Mouse (Mus musculus) hindbrain, postnatal 0 days (tissue): ENCODE data around the gene Snx9. TPM values are rescaled to one million over a fixed set of nuclear protein-coding genes. Genes with fewer than 3 reads are reported as not detected.

Experiments used
- ATAC-seq: fragments of 200-750 bp; cut with Nextera tagmentation; 2 replicates; pipeline ENCODE4 v1.8.0; 2017; ENCODE audit warnings: mild to moderate bottlenecking, moderate TSS enrichment, moderate library complexity
- DNase-seq: peaks from one replicate; pipeline ENCODE4 v3.0.0-alpha.2; 2015; ENCODE audit warnings: low spot score
- H3K27ac ChIP-seq: fragments of 300-500 bp; sonication (generic); 2 replicates; pipeline ENCODE4 v1.5.1; 2014; ENCODE audit warnings: mild to moderate bottlenecking
- H3K27me3 ChIP-seq: fragments of 300-500 bp; sonication (generic); 2 replicates; pipeline ENCODE4 v1.6.1; 2014; ENCODE audit warnings: low read length, mixed read lengths; ENCODE audit not compliant: insufficient read depth
- H3K36me3 ChIP-seq: fragments of 300-500 bp; sonication (generic); 2 replicates; pipeline ENCODE4 v1.6.1; 2014; ENCODE audit warnings: low read length, mixed read lengths; ENCODE audit not compliant: insufficient read depth
- H3K4me1 ChIP-seq: fragments of 300-500 bp; sonication (generic); 2 replicates; pipeline ENCODE4 v1.6.1; 2014; ENCODE audit warnings: antibody characterized with exemption, low read length, mixed read lengths; ENCODE audit not compliant: insufficient read depth
- H3K4me2 ChIP-seq: fragments of 300-500 bp; sonication (generic); 2 replicates; pipeline ENCODE4 v1.6.1; 2014; ENCODE audit warnings: low read depth, mild to moderate bottlenecking, low read length, moderate library complexity, mixed read lengths
- H3K4me3 ChIP-seq: fragments of 300-500 bp; sonication (generic); 2 replicates; pipeline ENCODE4 v1.5.1; 2014; ENCODE audit warnings: low read length
- H3K9ac ChIP-seq: fragments of 300-500 bp; sonication (generic); replicated peaks from 2 replicates; pipeline ENCODE4 v1.6.1; 2014; ENCODE audit warnings: mild to moderate bottlenecking, low read length, moderate library complexity, mixed read lengths
- H3K9me3 ChIP-seq: fragments of 300-500 bp; sonication (generic); 2 replicates; pipeline ENCODE4 v1.6.1; 2016; ENCODE audit warnings: low read length, mixed read lengths
- CTCF ChIP-seq: IDR thresholded peaks from 2 replicates; pipeline ENCODE4 v1.5.1; 2016; ENCODE audit warnings: antibody characterized with exemption, control low read depth, low read depth
- WGBS: fragments of 180-500 bp; shearing (Covaris S2); extraction: QIAGEN DNeasy Blood & Tissue Kit; methylation state at CpG from one replicate; pipeline ENCODE4 v1.1.7; 2014; 5-methylcytosine and 5-hydroxymethylcytosine counted together
- polyA plus RNA-seq: library from polyadenylated mRNA; unstranded; fragments of >200 nt; fragmentation: Nextera tagmentation; extraction: Ambion mirVana; gene quantifications from 2 replicates; pipeline ENCODE4 v1.2.1, GENCODE M21; 2015
- total RNA-seq: library from RNA; depleted of rRNA; stranded (reverse); fragments of >200 nt; gene quantifications from 2 replicates; pipeline ENCODE4 v1.2.3, GENCODE M21; 2014

Gene Snx9
- total and polyA plus RNA-seq, 2 experiments from 2014 or later, result 7.0 to 12.5 TPM

DNA sequence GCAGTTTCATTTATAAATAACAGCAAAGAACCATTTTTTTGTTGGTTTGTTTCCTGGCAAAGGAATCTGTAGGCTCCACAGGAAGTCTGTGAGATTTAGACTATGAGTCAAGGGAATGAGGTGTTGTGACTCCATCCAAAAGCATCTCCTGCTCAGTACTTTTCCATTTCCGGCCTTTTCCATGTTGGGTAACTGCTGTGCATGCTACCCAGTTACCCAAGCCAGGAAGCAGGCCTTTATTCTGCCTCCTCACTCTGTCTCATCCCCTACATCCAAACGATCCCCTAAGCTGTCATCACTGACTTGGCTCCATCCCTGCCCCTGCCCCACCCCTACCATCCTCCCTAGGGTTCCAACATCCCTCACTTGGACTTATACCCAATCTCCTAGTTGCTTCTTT, 18.6 kb upstream of the Snx9 start:
- H3K36me3 ChIP-seq, result no peaks in the 10 kb centered on the region
- H3K9ac ChIP-seq, result no peak overlapping the region
- no peak for DNase-seq
- 69% methylated on average over 2 of the region's 2 CpGs for WGBS
- no peaks in the 10 kb centered on the region for H3K27me3 ChIP-seq
- H3K4me2 ChIP-seq, result no peak overlapping the region
- H3K4me1 ChIP-seq, result no peaks in the 10 kb centered on the region
- no peaks in the 10 kb centered on the region for H3K9me3 ChIP-seq
- no peak overlapping the region for H3K4me3 ChIP-seq
- TF ChIP-seq CTCF, result no peak
- H3K27ac ChIP-seq, result no peak overlapping the region
- ATAC-seq, result no peak

GRCm38 (mm10) chr17:5823032-5823431, 18.1 kb upstream of the Snx9 start:
- no peak overlapping the region for H3K4me3 ChIP-seq
- TF ChIP-seq CTCF, result no peak
- no peaks in the 10 kb centered on the region for H3K27me3 ChIP-seq
- WGBS, result 94% methylated on average over 11 of the region's 11 CpGs
- no peak for ATAC-seq
- H3K4me2 ChIP-seq, result no peak overlapping the region
- no peak overlapping the region for H3K27ac ChIP-seq
- no peak for DNase-seq
- no peak overlapping the region for H3K9ac ChIP-seq
- no peaks in the 10 kb centered on the region for H3K9me3 ChIP-seq
- no peaks in the 10 kb centered on the region for H3K4me1 ChIP-seq
- no peaks in the 10 kb centered on the region for H3K36me3 ChIP-seq

DNA sequence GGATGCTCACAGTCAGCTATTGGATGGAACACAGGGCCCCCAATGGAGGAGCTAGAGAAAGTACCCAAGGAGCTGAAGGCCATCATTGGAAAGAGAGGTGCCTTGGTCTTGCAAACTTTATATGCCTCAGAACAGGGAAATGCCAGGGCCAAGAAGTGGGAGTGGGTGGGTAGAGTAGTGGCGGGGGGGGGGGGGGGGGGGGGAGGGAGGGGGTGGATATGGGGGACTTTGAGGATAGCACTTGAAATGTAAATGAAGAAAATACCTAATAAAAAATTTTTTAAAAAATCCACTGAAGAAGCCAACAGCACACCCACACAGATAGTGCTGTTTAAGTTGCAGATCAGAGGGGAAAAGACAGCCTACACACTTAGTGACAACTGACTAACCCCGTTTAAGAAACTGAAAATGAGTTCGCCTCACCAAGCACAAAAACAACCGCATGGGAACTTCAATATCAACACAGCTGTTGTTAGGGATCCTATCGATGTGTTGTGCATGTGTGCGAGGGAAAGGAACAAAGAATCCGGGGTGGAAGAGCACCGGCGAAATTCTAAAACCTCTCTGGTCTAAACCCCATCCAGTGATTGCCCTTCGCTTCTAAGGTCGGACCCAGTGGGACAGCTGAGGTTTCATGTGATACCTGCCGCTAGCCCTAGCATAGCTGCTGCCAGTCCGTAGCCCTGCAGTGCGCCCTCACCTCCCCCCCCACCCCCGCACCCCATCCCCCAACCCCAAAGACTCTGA, 13.1 kb upstream of the Snx9 start:
- no peaks in the 10 kb centered on the region for H3K27me3 ChIP-seq
- DNase-seq, result no peak
- TF ChIP-seq CTCF, result no peak
- no peaks in the 10 kb centered on the region for H3K4me1 ChIP-seq
- H3K27ac ChIP-seq, result no peak overlapping the region
- peak overlapping the region; percentile 40 for H3K4me2 ChIP-seq
- no peak overlapping the region for H3K4me3 ChIP-seq
- no peaks in the 10 kb centered on the region for H3K9me3 ChIP-seq
- peak overlapping the region; percentile 15; the same call in 1 of the 2 replicates for H3K9ac ChIP-seq
- no peaks in the 10 kb centered on the region for H3K36me3 ChIP-seq
- WGBS, result 8% methylated on average over 14 of the region's 15 CpGs
- 0 out of 2 replicates have a peak, but pooled peaks have one; percentile 49 for ATAC-seq

DNA sequence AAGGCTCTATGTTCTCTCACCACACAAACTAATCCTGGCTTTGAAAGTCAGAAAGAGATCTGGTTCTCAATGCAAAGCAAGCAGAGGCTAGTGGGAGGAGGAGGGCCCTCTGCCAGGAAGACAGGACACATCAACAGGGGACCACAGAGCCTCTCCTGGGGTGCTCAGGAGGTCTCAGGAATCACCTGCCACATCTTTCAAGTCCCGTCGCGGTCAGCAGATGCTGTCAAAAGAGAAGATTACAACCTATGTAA, 12.6 kb upstream of the Snx9 start:
- Histone ChIP-seq H3K9ac (no peak overlapping the region), H3K4me3 (no peak overlapping the region), H3K4me1 (no peaks in the 10 kb centered on the region), H3K27ac (no peak overlapping the region; the same call in 1 of the 2 replicates), H3K9me3 (no peaks in the 10 kb centered on the region), H3K27me3 (no peaks in the 10 kb centered on the region), H3K4me2 (peak overlapping the region; percentile 40), H3K36me3 (no peaks in the 10 kb centered on the region)
- 18% methylated on average over 3 of the region's 3 CpGs for WGBS
- DNase-seq (peak; percentile 23), ATAC-seq (no peak)
- TF ChIP-seq CTCF, result no peak

DNA sequence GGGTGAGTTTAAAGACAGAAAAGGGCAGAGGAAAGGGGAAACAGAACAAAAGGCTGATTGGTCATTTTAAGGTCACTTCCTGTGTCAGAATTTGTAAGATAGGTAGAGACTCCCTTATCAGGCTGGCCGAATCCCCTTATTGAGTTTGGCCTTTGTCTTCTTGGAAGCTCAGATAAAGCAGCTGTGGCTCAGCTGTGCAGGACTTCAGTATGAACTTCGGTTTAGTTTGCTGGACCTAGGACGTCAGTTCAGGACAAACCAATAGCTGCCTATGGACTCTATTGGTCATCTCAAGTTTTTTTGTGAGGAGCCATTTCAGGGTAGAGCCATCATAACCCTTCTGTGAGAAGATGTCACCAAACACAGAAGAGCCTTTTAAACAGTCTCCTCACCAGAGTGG, 12.2 kb upstream of the Snx9 start:
- no peaks in the 10 kb centered on the region for H3K27me3 ChIP-seq
- H3K9ac ChIP-seq, result no peak overlapping the region
- no peak overlapping the region; the same call in 1 of the 2 replicates for H3K27ac ChIP-seq
- no peak for DNase-seq
- no peaks in the 10 kb centered on the region for H3K4me1 ChIP-seq
- no peak for ATAC-seq
- whole genome bisulfite sequencing, result 75% methylated on average over 3 of the region's 3 CpGs
- TF ChIP-seq CTCF, result no peak
- H3K36me3 ChIP-seq, result no peaks in the 10 kb centered on the region
- H3K4me3 ChIP-seq, result no peak overlapping the region
- H3K4me2 ChIP-seq, result no peak overlapping the region
- no peaks in the 10 kb centered on the region for H3K9me3 ChIP-seq

DNA sequence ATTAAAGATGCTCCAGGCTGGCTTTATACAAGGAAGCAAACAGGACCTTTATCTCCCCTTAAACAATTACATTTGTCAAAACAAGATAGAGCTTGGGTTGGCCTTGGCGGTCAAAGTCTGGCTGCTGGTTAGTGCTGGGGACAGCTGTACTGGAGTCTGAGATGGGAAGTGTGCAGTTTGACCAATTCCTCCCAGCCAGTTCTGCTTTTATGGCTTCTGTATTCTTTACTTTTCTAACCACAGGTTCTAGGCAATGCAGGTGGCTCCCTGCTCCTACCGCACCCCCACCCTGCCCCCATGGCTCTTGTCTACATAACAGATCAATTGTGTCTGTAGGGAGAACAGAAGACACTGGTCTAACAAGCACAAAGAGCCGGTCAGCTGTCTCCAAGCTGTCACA, 11.2 kb upstream of the Snx9 start:
- H3K9ac ChIP-seq, result no peak overlapping the region
- no peak for TF ChIP-seq CTCF
- H3K4me2 ChIP-seq, result no peak overlapping the region
- DNase-seq (no peak), ATAC-seq (no peak)
- no peaks in the 10 kb centered on the region for H3K27me3 ChIP-seq
- no peaks in the 10 kb centered on the region for H3K36me3 ChIP-seq
- no peak overlapping the region for H3K27ac ChIP-seq
- H3K4me1 ChIP-seq, result no peaks in the 10 kb centered on the region
- H3K9me3 ChIP-seq, result no peaks in the 10 kb centered on the region
- H3K4me3 ChIP-seq, result no peak overlapping the region
- WGBS, result 60% methylated on average over 3 of the region's 3 CpGs

DNA sequence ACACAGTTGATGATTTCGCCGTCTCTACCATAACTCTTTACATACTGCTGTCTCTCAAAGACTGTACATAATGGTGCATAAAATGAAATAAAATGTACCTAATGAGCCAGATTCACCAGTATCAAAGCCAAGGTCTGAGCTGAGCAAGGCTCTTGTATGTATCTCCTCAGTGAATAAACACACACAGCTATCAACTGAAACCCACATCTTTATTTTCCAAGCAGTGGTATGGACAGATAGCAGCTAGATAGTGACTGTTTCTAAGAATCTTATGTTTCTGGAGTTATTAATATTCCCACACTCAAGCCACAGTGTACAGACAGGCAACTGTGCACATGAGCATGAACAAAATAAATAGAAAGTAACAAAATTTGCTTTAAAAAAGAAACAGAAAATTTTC, 10.7 kb upstream of the Snx9 start:
- no peak for TF ChIP-seq CTCF
- no peak overlapping the region for H3K4me2 ChIP-seq
- H3K27ac ChIP-seq, result no peak overlapping the region
- H3K36me3 ChIP-seq, result no peaks in the 10 kb centered on the region
- no peak overlapping the region for H3K9ac ChIP-seq
- no peaks in the 10 kb centered on the region for H3K9me3 ChIP-seq
- DNase-seq, result no peak
- no peak for ATAC-seq
- WGBS, result 82% methylated on average over 2 of the region's 2 CpGs
- no peaks in the 10 kb centered on the region for H3K27me3 ChIP-seq
- H3K4me1 ChIP-seq, result no peaks in the 10 kb centered on the region
- no peak overlapping the region for H3K4me3 ChIP-seq
